Mouse (Mus musculus) inflammation-experienced regulatory T-cells, adult 6 months (primary cell): ENCODE data around the gene Cebpb. TPM values are rescaled to one million over a fixed set of nuclear protein-coding genes. Genes with fewer than 3 reads are reported as not detected.

Experiments
- ATAC-seq: one replicate; pipeline ENCODE4 v1.8.0; 2017
- polyA plus RNA-seq, 3 experiments: library from polyadenylated mRNA; unstranded; fragments of 100-300 nt; shearing (Covaris generic); gene quantifications; one replicate each; pipeline ENCODE4 v1.2.1; 2017

The Cebpb gene
- polyA plus RNA-seq, 3 experiments from 2014 or later = 0.65 to 3.2 (median 2.1) TPM

- no peak for ATAC-seq
Measured at GRCm38 (mm10) chr2:167665972-167666713, 22.6 kb upstream of the Cebpb start.

- no peak for ATAC-seq
Measured at GRCm38 (mm10) chr2:167668426-167668825, 20.3 kb upstream of the Cebpb start.

- ATAC-seq = no peak
Measured at GRCm38 (mm10) chr2:167669398-167669797, 19.3 kb upstream of the Cebpb start.

GRCm38 (mm10) chr2:167671101-167671633 lies 17.5 kb upstream of the Cebpb start:
- no peak for ATAC-seq

- ATAC-seq = no peak
Measured at GRCm38 (mm10) chr2:167672212-167672685, 16.5 kb upstream of the Cebpb start.

GRCm38 (mm10) chr2:167675120-167675909 lies 13.4 kb upstream of the Cebpb start:
- no peak for ATAC-seq

GRCm38 (mm10) chr2:167678600-167678999 lies 10.1 kb upstream of the Cebpb start:
- ATAC-seq = no peak

GRCm38 (mm10) chr2:167679902-167680430 lies 8.7 kb upstream of the Cebpb start:
- peak; percentile 89 for ATAC-seq

GRCm38 (mm10) chr2:167680657-167681056 lies 8.1 kb upstream of the Cebpb start:
- peak; percentile 29 for ATAC-seq

- no peak for ATAC-seq
Measured at GRCm38 (mm10) chr2:167683721-167684120, 5.0 kb upstream of the Cebpb start.

GRCm38 (mm10) chr2:167685137-167685536 lies 3.6 kb upstream of the Cebpb start:
- peak; percentile 6 for ATAC-seq

- ATAC-seq = no peak
Measured at GRCm38 (mm10) chr2:167685865-167686264, 2.9 kb upstream of the Cebpb start.

GRCm38 (mm10) chr2:167686382-167687249 lies 2.1 kb upstream of the Cebpb start:
- ATAC-seq = no peak

GRCm38 (mm10) chr2:167687250-167687586 lies 1.5 kb upstream of the Cebpb start:
- no peak for ATAC-seq

GRCm38 (mm10) chr2:167687651-167688101 lies 1.0 kb upstream of the Cebpb start:
- ATAC-seq = no peak

- ATAC-seq = no peak
Measured at GRCm38 (mm10) chr2:167688126-167688497, 603 bp upstream of the Cebpb start.

- peak; percentile 58 for ATAC-seq
Measured at GRCm38 (mm10) chr2:167689501-167690218, 945 bp downstream of the Cebpb start, which contains the start of gene Tmem189. Tmem189 (minus strand) TSS chr2:167689822.

GRCm38 (mm10) chr2:167690219-167690961 lies 1.7 kb downstream of the Cebpb start:
- ATAC-seq = no peak

GRCm38 (mm10) chr2:167690962-167691311 lies 2.2 kb downstream of the Cebpb start:
- ATAC-seq = no peak

GRCm38 (mm10) chr2:167691410-167691809 lies 2.7 kb downstream of the Cebpb start:
- no peak for ATAC-seq
